Mouse (Mus musculus) cerebellum, adult 2 months (tissue): ENCODE results near the gene Lims1. TPM values are rescaled to one million over a fixed set of nuclear protein-coding genes. Genes with fewer than 3 reads are reported as not detected.
A peak's percentile ranks its signal among the peaks of the same experiment; 100 is the strongest.

ENCODE experiments used
- DNase-seq, 2 experiments: peaks; one replicate each; pipeline ENCODE4 v3.0.0; 2021
- H3K27ac ChIP-seq: fragments of 200-500 bp; 2 replicates; pipeline ENCODE4 v1.5.1; 2012; ENCODE audit warnings: low read length, control low read depth, inconsistent platforms; ENCODE audit not compliant: insufficient read depth
- H3K27me3 ChIP-seq: fragments of 200-500 bp; 2 replicates; pipeline ENCODE4 v1.6.1; 2012; ENCODE audit warnings: inconsistent platforms, mild to moderate bottlenecking, low read length, moderate library complexity; ENCODE audit not compliant: control insufficient read depth, insufficient read depth
- H3K4me1 ChIP-seq: fragments of 200-500 bp; 2 replicates; pipeline ENCODE4 v1.6.1; 2011; ENCODE audit warnings: low read length; ENCODE audit not compliant: control insufficient read depth, insufficient read depth
- H3K4me3 ChIP-seq: fragments of 200-500 bp; replicated peaks from 2 replicates; pipeline ENCODE3; 2011; ENCODE audit warnings: mild to moderate bottlenecking, low read depth, low read length, control low read depth; ENCODE audit not compliant: insufficient read depth
- CTCF ChIP-seq: fragments of 200-500 bp; IDR thresholded peaks from 2 replicates; pipeline ENCODE4 v1.5.1; 2011; ENCODE audit warnings: low read depth, mild to moderate bottlenecking, control low read depth, low read length, moderate library complexity, borderline replicate concordance; ENCODE audit not compliant: insufficient read depth
- POLR2A ChIP-seq: fragments of 200-500 bp; IDR thresholded peaks from 2 replicates; pipeline ENCODE4 v1.6.1; 2011; ENCODE audit warnings: low read length, control low read depth, borderline replicate concordance; ENCODE audit not compliant: insufficient read depth
- WGBS: fragments of 180-500 bp; shearing (Covaris S2); methylation state at CpG from one replicate; pipeline ENCODE4 v1.1.7; 2018; 5-methylcytosine and 5-hydroxymethylcytosine counted together
- polyA plus RNA-seq: library from polyadenylated mRNA; depleted of rRNA; stranded (reverse); fragments of >200 nt; gene quantifications from 2 replicates; pipeline ENCODE4 v1.2.3, GENCODE M21; 2012

The Lims1 gene
- polyA plus RNA-seq, 1 experiment, result 16.5 TPM

DNA sequence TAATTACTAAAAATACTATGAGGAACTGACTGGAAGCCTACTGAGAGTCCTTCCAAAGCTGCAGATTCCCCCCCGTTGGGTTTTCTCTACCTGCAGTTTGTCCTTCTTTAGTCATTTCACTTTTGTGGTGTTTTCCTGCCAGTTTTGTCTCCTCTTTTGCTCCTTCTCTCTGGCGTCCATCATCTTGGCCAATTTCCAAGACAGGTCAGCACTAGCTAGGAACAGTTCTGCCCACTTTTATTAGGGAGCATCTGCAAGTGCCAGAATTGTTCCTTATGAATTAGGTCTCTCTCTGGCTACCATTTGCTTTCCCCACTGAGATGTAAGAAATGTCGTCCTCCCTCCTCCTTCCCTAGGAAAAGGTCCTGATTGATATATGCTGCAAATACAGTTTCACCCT is 65.9 kb downstream of the Lims1 start:
- H3K27me3 ChIP-seq, result no peaks in the 10 kb centered on the region
- H3K4me1 ChIP-seq, result peaks cover 30% of the 10 kb centered on the region; the same call in 1 of the 2 replicates
- no peak overlapping the region for H3K27ac ChIP-seq
- DNase-seq, result peak in 1 of 2 experiments; percentile 65
- WGBS, result 21% methylated on average over 3 of the region's 3 CpGs
- TF ChIP-seq POLR2A, result no peak
- TF ChIP-seq CTCF, result no peak
- no peak overlapping the region for H3K4me3 ChIP-seq

DNA sequence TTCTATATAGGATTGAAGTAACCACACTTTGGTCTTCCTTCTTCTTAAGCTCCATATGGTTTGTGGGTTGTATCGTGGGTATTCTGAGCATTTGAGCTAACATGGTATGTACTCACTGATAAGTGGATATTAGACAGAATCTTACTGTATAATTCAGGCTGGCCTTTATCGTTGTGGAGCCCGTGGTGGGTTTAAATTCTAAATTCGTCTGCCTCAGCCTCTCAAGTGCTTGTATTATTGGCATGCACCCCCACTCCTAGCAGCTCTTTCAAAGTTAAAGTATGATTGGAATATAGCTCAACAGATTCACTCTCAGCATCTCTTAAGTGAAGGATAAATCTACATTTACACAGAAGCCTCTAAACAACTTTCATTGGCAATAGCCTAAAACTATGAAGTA is 69.2 kb downstream of the Lims1 start:
- Histone ChIP-seq H3K4me3 (no peak overlapping the region), H3K27ac (no peak overlapping the region), H3K4me1 (peaks cover 11% of the 10 kb centered on the region; the same call in 1 of the 2 replicates), H3K27me3 (no peaks in the 10 kb centered on the region)
- 88% methylated on average over 4 of the region's 4 CpGs for WGBS
- no peak for TF ChIP-seq POLR2A
- TF ChIP-seq CTCF, result no peak
- DNase-seq, result no peak

DNA sequence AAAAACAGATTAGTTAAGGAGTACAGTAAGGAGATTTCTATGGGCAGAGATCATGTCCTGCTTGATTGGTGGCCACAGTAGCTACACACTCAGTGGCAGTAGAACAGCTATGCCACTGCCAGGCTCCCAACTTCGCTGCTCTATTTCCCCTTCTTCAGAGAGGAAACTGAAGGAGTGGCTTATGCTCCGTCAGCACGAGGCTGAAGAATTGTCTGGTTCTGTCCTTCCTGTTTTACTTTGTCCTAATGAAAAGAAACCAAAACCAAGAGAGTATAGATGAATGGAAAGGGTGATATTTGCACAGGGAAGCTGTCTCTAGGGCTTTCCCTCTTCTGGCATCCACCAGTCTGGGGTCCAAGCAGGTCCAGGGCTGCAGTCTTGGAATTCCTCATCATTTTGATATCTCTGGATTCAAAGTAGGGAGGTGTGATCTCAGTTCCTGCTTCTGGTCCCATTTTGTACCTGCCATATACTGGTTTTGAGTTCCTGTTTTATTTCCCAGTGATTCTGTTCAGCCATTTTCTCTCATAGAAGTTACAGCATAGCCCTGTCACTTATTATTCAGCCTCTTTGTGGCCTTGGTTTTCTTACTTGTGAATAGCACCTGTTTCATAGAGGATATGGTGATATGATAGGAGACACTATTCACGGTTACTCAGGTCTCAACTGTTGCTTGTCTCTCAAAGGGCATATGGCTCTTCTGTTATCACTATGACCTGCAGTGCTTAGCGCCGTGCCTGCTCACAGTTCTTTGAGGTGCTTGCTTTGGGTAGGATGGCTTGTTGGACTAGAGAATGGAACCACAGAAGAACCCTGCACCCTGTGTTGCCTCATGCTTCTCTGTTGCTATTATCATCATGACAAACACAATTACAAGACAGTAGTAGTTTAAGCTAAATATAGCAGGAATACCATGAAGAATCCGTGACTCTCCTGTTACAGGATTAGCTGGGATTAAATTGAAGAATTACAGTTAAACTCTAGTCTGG is 70.1 kb downstream of the Lims1 start:
- DNase-seq, result no peak
- WGBS, result 88% methylated on average over 7 of the region's 7 CpGs
- no peak overlapping the region for H3K27ac ChIP-seq
- no peaks in the 10 kb centered on the region for H3K27me3 ChIP-seq
- no peak overlapping the region for H3K4me3 ChIP-seq
- peaks cover 14% of the 10 kb centered on the region; the same call in 1 of the 2 replicates for H3K4me1 ChIP-seq
- TF ChIP-seq POLR2A, result no peak
- no peak for TF ChIP-seq CTCF

DNA sequence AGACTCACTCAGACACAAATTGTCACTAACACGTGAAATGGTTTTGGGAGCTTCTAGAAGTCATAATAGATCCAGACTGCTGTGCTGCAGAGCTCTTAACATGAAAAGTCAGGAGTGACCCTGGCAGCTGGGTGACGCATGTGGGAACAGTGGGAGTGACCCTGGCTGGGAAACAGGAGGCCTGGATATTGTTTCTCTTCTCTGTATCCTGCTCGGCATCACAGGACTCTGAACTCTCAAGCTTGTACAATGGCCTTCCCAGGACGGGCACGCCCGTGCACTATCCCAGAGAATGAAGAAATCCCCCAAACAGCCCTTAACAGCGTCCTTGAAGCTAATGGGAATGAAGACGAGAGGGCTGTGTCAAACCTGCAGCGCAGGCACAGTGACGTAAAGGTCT is 70.9 kb downstream of the Lims1 start:
- TF ChIP-seq POLR2A, result no peak
- H3K27me3 ChIP-seq, result no peaks in the 10 kb centered on the region
- no peak overlapping the region for H3K27ac ChIP-seq
- WGBS, result 80% methylated on average over 10 of the region's 10 CpGs
- no peak for DNase-seq
- H3K4me1 ChIP-seq, result peaks cover 14% of the 10 kb centered on the region
- no peak overlapping the region for H3K4me3 ChIP-seq

DNA sequence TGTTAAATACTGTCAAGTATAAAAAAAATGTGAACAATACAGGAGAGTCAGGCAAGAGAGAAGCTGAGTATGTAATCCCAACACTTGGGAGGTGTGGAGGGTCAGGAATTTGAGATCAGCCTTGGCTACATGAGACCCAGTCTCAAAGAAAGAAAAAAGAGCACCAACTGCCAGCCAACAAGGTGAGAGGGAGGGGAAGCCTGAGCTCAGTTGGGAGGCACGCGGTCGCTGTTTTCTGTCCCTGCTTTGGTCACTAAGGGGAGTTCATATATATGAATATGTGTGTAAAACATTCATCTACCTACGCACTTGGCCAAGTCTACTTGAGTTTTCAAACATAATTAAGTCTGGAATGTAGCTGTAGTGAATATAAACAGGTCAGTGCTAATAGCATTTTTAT is 72.0 kb downstream of the Lims1 start:
- 90% methylated on average over 4 of the region's 4 CpGs for WGBS
- no peak for TF ChIP-seq CTCF

DNA sequence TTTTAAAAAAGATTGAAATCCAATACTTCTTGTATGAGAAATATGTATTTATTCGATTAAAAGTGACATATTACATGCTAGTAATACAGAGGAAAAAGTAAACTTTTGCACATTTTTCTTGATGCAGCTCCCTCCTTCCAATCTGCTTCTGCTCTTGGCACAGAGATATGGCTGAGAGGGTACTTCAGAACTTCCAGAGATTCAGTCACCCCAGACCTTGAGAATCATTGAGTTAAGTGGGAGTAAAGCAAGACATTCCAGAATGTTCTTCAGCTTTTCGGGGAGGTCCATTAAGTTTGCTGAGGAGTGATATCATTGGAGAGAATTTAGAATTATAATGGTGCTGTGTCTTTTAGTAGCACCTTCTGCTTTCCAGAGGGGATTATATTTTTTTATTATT is 72.5 kb downstream of the Lims1 start:
- H3K4me1 ChIP-seq, result peaks cover 8% of the 10 kb centered on the region

More for the DNA sequence above, 72.0 kb downstream of the Lims1 start:
- H3K4me1 ChIP-seq, result peaks cover 8% of the 10 kb centered on the region
- no peaks in the 10 kb centered on the region for H3K27me3 ChIP-seq
- DNase-seq, result no peak
- H3K27ac ChIP-seq, result no peak overlapping the region
- no peak overlapping the region for H3K4me3 ChIP-seq

DNA sequence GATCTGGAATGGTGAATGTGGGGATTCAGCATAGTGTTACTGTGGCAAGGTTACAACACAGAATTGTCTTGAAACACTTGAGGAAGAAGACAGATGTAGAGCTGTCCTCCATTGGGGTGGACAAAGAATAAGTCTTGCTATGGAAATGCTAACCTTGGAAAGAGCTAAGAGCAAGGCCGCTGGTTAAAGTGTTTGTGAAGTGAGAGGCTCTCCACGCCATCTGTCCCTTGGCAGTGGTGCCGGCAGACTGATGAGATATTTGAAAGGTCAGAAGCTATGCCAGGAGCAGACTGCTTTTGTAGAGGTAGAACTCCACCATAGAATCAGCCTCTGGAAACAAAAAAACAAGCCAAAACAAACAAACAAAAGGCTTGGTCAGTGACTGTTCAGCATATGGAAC is 73.3 kb downstream of the Lims1 start:
- Histone ChIP-seq H3K27me3 (no peaks in the 10 kb centered on the region), H3K4me1 (peaks cover 14% of the 10 kb centered on the region), H3K27ac (peak overlapping the region; percentile 74), H3K4me3 (no peak overlapping the region)
- 4% methylated on average over 3 of the region's 3 CpGs for WGBS
- TF ChIP-seq CTCF, result no peak
- no peak for TF ChIP-seq POLR2A
- peak; percentile 73 to 89 for DNase-seq

More for the DNA sequence above, 72.5 kb downstream of the Lims1 start:
- no peak for DNase-seq
- no peak overlapping the region for H3K4me3 ChIP-seq
- TF ChIP-seq POLR2A (no peak), CTCF (no peak)
- H3K27me3 ChIP-seq, result no peaks in the 10 kb centered on the region
- H3K27ac ChIP-seq, result peak overlapping the region; percentile 74; the same call in 1 of the 2 replicates
- 94% methylated on average over 2 of the region's 2 CpGs for WGBS

DNA sequence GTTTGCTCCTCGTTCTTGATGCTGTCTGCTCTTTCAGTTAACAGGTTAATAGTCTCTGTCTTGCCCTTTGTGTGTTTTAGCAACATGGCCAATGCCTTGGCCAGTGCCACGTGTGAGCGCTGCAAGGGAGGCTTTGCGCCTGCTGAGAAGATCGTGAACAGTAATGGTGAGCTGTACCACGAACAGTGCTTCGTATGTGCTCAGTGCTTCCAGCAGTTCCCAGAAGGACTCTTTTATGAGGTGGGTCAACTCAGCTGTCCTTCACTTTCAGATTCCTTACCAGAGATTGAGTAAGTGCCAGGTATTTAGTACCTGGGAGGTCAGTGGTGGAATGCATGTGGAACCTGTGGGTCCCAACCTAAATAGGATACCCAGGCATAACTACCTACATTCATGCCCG is 75.7 kb downstream of the Lims1 start:
- Histone ChIP-seq H3K4me1 (peaks cover 21% of the 10 kb centered on the region), H3K4me3 (no peak overlapping the region), H3K27ac (no peak overlapping the region), H3K27me3 (no peaks in the 10 kb centered on the region)
- TF ChIP-seq CTCF (no peak), POLR2A (no peak)
- DNase-seq, result no peak
- WGBS, result 87% methylated on average over 8 of the region's 8 CpGs
